Mouse (Mus musculus) adrenal gland, adult 2 months (tissue): ENCODE measurements at regions not wholly inside any gene's neighbourhood (a gene's known extent, or its start where the extent isn't known, plus 50 kb on each side); places are given as distances from the start of the nearest gene placed in this dataset.
"Not testable (repeated sequence)": the region's sequence is repeated elsewhere in the genome, so short reads cannot be mapped to it uniquely, and the experiment has no call there.

ENCODE experiments used
- DNase-seq: peaks from one replicate; pipeline ENCODE4 v3.0.0; 2021

DNA sequence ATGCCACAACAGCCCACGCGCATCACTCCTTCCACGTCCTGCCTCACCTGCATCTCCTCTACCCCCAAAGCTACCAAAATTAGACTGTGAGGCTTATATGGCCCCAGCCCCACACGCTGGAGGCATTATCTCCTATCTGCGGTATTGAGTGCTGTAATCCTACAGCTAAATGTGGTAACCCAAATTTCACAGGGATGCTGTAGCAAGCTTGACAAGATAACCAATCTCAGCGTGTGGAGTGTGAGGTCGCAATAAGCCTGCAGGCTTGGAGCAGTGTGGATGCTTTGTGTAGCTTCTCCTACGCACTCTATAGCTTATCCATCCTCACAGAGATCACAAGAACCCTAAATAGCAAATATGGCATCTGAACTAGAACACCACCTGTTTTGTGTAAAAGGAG, 251.2 kb upstream of the Kcnh8 start:
- no peak for DNase-seq

DNA sequence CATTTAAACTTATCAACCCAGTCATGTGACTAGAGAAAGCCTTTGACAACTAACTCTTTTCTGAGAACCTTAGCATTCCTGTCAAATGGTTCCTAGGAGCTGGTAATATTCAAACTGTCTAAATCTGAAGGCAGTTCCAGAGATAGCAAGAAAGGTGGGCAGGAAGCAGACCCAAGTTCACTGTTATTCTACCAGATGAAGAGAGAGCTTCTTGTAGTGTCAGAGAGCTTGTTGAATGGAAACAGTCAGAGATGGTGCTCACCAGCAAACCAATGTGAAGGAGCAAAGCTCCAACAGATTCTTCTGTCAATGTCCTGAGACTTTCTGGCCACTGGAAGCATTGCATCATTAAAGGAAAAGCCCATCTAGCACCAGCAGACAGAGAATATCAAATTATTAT, 251.8 kb upstream of the Kcnh8 start:
- DNase-seq, result no peak

- DNase-seq, result no peak
These were observed 252.6 kb upstream of the Kcnh8 start for GRCm38 (mm10) chr17:52349872-52350271.

DNA sequence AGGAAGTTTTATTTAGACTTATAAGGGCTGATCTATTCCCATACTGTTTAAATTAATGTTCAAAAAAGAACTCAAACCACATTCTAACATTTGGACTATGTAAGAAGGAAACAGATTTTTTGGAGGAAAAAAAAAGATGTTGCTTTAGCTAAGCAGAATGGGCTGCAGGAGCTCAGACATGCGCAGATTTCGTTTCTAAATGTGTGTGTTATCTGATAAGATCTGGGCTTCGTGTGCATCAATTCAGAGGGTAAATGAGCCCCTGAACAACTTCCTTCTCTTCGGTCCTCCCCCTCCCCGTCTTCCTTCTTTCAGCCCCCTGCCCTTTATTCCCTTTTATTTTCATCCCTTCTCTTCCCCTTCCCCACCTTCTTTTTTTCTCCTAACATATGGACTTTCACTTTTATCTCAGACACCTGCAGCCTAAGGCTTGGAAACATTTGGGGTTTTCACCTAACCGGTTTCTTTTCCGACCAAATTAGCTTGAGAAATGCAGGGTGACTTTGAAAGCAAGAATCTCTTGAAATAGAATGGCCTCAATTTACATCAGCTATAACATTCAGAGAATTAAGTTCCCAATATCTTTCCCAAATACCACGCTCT, 253.9 kb upstream of the Kcnh8 start:
- DNase-seq, result no peak

- DNase-seq, result no peak
These were observed 281.9 kb upstream of the Kcnh8 start for GRCm38 (mm10) chr17:52320586-52320985.

GRCm38 (mm10) chr17:52316976-52317375, 285.5 kb upstream of the Kcnh8 start:
- DNase-seq, result no peak

GRCm38 (mm10) chr17:52315879-52316278, 286.6 kb upstream of the Kcnh8 start:
- DNase-seq, result no peak

DNA sequence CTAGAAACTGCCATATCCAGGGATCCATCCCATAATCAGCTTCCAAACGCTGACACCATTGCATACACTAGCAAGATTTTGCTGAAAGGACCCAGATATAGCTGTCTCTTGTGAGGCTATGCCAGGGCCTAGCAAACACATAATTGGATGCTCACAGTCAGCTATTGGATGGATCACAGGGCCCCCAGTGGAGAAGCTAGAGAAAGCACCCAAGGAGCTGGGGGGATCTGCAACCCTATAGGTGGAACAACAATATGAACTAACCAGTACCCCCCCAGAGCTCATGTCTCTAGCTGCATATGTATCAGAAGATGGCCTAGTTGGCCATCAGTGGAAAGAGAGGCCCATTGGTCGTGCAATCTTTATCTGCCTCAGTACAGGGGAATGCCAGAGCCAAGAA, 287.1 kb upstream of the Kcnh8 start:
- not testable (repeated sequence) for DNase-seq

GRCm38 (mm10) chr17:52312043-52312442, 290.5 kb upstream of the Kcnh8 start:
- no peak for DNase-seq

GRCm38 (mm10) chr17:52308789-52309188, 293.7 kb upstream of the Kcnh8 start:
- DNase-seq, result no peak

DNA sequence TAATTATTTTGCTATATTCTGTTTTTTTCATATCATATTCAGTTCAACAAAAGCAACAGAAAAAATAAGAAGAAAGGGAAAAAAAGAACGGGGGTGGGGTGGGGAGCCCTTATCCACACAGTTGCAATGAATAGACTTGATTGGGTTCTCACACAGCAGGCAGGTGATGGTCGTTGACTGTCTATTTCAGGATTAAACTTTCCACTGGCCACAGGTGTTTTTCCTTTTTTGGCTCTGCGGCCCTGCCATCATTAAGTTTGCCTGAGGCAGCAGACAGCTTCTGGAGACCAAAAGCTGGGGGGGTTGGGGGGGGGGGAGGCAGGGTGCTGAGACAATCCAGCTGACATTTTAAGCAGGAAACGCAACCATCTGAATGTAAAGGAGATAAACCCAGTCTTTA, 298.4 kb upstream of the Kcnh8 start:
- no peak for DNase-seq

GRCm38 (mm10) chr17:52303320-52303719, 299.2 kb upstream of the Kcnh8 start:
- no peak for DNase-seq

GRCm38 (mm10) chr17:52299769-52300168, 302.7 kb upstream of the Kcnh8 start:
- no peak for DNase-seq

DNA sequence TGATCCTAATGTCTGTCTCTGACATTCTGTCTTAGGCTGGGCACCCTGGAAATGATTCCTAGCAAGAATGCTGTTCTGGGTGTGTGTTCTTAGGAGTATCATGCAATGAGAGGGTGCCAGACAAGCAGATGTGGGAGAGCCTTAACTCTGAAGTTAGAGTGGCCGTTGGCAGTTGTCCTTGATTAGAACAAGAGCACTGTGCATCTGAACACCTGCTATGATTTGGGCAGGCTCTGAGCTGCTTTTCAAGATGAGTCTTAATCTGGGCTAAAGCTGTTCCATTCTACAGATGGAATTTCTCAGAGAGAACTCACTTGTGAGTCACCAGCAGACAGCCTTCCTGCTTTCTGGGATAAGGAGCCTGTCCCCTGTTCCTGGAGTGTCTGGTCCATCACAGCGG, 317.1 kb upstream of the Kcnh8 start:
- no peak for DNase-seq

DNA sequence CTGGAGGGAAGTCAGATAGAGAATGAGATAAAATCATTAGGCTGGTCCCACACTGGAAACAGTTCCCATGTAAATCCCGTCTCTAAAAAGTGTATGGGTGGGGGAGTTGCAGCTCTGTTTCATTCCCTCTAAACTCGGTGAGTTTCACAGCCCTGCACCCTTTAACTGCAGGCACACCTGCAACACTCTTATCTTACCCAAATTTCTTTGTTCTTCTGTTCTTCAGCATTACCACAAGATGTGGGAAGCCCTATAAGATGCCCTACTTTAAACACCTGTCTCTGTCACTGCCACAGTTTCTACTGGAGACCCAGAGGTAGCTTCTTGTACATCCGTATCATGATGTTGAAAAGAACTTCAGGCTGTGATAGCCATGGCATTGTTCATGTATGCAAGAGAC, 320.2 kb upstream of the Kcnh8 start:
- no peak for DNase-seq

DNA sequence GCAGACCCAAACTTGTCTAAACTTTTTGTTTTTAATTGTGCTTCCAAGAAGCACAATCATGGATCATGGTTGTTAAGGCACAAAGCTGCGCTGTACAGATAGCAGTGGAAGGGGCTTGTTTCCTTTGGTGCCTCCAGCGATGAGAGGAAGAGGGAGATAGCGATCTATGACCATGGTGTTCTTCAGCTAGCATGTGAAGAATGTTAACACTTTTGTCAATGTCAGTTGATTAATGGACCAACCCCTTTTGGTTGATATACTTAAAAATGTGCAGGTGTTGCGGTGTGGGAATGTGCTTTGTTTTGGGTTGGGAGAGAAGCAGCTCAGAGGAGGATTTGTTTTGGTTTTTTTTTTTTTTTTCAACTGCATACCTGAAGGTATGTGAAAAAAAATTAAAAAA, 324.0 kb upstream of the Kcnh8 start:
- DNase-seq, result no peak

DNA sequence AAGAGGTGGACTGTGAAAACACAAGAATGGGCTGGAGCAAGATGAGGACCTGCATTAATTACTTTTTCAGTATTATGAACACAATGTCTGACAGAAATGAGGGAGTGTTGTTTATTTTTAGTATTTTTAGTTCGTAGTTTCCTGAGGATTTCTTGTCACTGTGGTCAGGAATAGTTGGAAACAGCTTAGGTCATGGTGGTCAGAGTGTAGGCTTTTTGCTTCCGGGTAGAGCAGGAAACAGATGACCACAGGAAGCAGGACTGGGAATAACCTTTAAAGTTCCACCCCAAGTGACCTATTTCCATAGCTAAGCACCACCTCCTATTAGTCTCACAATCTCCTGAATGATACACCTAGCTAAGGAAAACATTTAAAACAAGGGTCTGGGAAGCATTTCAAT, 333.7 kb upstream of the Kcnh8 start:
- no peak for DNase-seq

GRCm38 (mm10) chr17:52251284-52251683, 351.2 kb upstream of the Kcnh8 start:
- no peak for DNase-seq

- DNase-seq, result no peak
These were observed 376.9 kb upstream of the Kcnh8 start for GRCm38 (mm10) chr17:52225584-52225983.

GRCm38 (mm10) chr17:52220422-52220821, 382.1 kb upstream of the Kcnh8 start:
- DNase-seq, result no peak

DNA sequence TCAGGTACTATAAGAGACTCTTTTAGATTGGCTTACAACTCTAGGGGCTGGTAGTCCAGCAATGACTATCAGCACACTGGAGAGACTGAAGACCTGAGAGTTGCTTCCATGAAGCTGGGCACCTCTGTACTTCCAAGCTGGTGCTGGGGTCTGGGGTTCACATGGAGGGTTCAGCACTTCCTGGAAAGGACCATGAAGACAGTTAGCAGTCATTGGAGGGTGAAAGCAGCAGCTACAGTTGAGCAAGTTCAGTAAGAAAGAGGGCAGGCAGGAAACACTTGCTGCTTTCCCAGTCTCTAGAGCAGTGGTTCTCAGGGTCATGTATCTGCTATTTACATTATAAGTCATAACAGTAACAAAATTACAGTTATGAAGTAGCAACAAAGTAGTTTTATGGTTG, 384.3 kb upstream of the Satb1 start:
- no peak for DNase-seq

DNA sequence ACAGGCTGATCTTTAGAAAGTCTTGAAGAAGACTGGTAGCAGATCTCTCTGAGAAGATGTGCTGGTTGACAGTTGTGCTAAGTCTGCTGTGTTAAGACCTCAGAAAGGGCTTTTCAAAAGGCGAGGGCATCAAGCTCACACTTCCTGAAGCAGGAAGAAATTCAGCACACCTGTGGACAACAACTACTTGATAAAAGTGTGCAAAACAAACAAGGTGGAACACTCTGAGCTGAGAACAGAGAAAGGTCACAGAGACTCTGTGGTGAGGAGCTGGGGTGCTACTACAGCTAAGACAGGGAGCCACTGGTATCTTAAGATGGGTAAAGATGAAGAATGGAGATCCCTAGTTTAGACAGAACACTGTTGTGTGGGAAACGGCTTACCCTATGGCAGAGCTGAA, 379.9 kb upstream of the Satb1 start:
- no peak for DNase-seq

DNA sequence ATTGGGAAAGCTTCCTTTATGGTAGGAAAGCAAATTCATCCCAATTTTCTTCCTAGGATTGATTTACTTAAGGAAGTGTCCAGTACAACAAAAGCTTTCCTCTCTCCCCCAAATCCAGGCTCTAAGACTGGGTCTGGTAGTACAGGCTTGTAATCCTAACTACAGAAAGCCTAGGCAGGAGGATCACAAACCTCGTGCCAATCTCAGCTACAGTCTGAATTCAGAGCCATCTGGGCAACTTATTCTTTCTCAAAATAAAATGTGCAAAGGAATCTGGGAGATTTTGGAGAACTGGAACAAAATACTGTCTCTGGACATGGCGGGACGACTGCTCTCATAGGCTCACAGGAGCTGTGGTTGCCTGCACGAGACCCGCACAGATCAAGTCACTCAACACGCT, 377.4 kb upstream of the Satb1 start:
- no peak for DNase-seq

DNA sequence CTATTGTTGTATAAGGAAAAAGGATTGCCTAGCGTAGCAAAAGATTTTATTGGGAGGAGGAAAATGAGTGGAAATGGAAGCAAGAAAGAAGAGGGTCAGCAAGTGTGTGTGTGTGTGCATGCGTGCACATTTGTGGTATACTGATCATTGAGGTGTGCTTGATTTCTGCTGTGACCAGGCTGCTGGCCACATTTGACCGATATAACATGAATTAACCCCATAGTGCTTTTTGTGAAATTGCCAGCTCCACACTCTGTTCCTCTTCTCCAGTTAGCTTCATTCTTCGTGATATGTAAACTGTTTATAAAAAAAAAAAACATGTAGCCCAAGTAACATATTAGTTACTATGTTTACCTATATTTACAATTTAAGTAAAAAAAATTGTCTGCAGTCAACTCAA, 364.6 kb upstream of the Satb1 start:
- DNase-seq, result no peak

DNA sequence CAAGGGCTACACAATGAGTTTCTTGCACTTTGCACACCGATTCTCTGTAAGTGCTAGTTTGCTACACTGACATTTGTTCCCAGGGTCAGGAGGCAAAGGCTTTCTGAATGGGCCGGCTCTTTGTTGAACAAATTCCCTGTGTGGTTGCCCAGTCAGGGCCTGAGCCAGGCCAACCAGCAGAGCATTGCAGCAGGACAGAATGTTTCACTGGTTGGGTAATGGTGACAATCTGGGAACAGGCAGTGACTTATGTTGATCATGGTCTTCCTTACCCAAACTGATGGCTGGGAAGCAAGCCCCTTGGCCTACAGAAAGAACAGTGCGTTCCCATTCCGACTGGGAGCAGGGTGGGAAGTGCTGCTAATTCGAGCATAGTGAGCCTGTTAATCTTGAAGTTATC, 363.7 kb upstream of the Satb1 start:
- DNase-seq, result no peak
